Mouse (Mus musculus): ENCODE results near the gene Npr2. TPM values are rescaled to one million over a fixed set of nuclear protein-coding genes. Genes with fewer than 3 reads are reported as not detected.

The Npr2 gene
- total and polyA plus RNA-seq, 3 experiments, result 0.27 to 2.3 TPM; not detected in 1

GRCm38 (mm10) chr4:43636751-43637150, 5.0 kb downstream of the Npr2 start:
- DNase-seq (ENCODE audit: low read depth, low spot score), result no peak
- Histone ChIP-seq H3K79me2 (ENCODE audit: control insufficient read depth, insufficient read depth, low read length, poor library complexity) (no peaks in the 10 kb centered on the region), H3K9me3 (replicated peaks; ENCODE audit: insufficient read depth, low read length) (no peaks in the 10 kb centered on the region), H3K27me3 (ENCODE audit: control insufficient read depth in 1 of 2, insufficient read depth in 2 of 2, low read length in 2 of 2) (peaks cover 2 to 3% of the 10 kb centered on the region in 2 experiments; a peak in 3 of 4 replicates), H3K4me1 (ENCODE audit: control insufficient read depth in 1 of 2, insufficient read depth in 2 of 2, low read length in 2 of 2) (no peaks in the 10 kb centered on the region), H3K36me3 (ENCODE audit: control insufficient read depth in 1 of 2, insufficient read depth in 2 of 2, low read length in 2 of 2) (no peaks in the 10 kb centered on the region), H3K27ac (ENCODE audit: control insufficient read depth, low read depth, low read length) (no peak overlapping the region), H3K9ac (ENCODE audit: control insufficient read depth, low read depth, low read length, poor library complexity, severe bottlenecking) (no peak overlapping the region), H3K4me3 (ENCODE audit: control insufficient read depth in 1 of 2, insufficient read depth in 1 of 2, low read depth in 2 of 2, low read length in 2 of 2) (no peak overlapping the region)
- TF ChIP-seq POLR2AphosphoS2 (IDR thresholded peaks at IDR 0.05; ENCODE audit: low read length), result no peak
- TF ChIP-seq MAX (IDR thresholded peaks at IDR 0.05; ENCODE audit: low read length), result no peak
- TF ChIP-seq NELFE (IDR thresholded peaks at IDR 0.05; ENCODE audit: low read depth, low read length), result no peak
- TF ChIP-seq POLR2AphosphoS5 (IDR thresholded peaks at IDR 0.05; ENCODE audit: borderline replicate concordance, low read depth, low read length), result no peak

- H3K36me3 ChIP-seq (ENCODE audit: control insufficient read depth in 1 of 2, insufficient read depth in 2 of 2, low read length in 2 of 2), result no peaks in the 10 kb centered on the region
- no peaks in the 10 kb centered on the region for H3K9me3 ChIP-seq (replicated peaks; ENCODE audit: insufficient read depth, low read length)
- no peak overlapping the region for H3K4me3 ChIP-seq (ENCODE audit: control insufficient read depth in 1 of 2, insufficient read depth in 1 of 2, low read depth in 2 of 2, low read length in 2 of 2)
- no peak overlapping the region for H3K27ac ChIP-seq (ENCODE audit: control insufficient read depth, low read depth, low read length)
- no peaks in the 10 kb centered on the region for H3K4me1 ChIP-seq (ENCODE audit: control insufficient read depth in 1 of 2, insufficient read depth in 2 of 2, low read length in 2 of 2)
- H3K79me2 ChIP-seq (ENCODE audit: control insufficient read depth, insufficient read depth, low read length, poor library complexity), result no peaks in the 10 kb centered on the region
- TF ChIP-seq E2F4 (IDR thresholded peaks at IDR 0.05; ENCODE audit: borderline replicate concordance, low read depth, low read length), result no peak
- no peak for TF ChIP-seq ZNF384 (IDR thresholded peaks at IDR 0.05; ENCODE audit: low read depth, low read length)
- no peak for TF ChIP-seq ZKSCAN1 (IDR thresholded peaks at IDR 0.05; ENCODE audit: low read depth, low read length)
- no peak for TF ChIP-seq SIN3A (IDR thresholded peaks at IDR 0.05; ENCODE audit: low read length)
- no peak for TF ChIP-seq POLR2AphosphoS5 (IDR thresholded peaks at IDR 0.05; ENCODE audit: borderline replicate concordance, low read depth, low read length)
- H3K9ac ChIP-seq (ENCODE audit: control insufficient read depth, low read depth, low read length, poor library complexity, severe bottlenecking), result no peak overlapping the region
- no peak for DNase-seq (ENCODE audit: low read depth, low spot score)
- H3K27me3 ChIP-seq (ENCODE audit: control insufficient read depth in 1 of 2, insufficient read depth in 2 of 2, low read length in 2 of 2), result no peaks in the 10 kb centered on the region; a peak in 2 of 4 replicates
Measured at GRCm38 (mm10) chr4:43640076-43640475, 8.3 kb downstream of the Npr2 start.

DNA sequence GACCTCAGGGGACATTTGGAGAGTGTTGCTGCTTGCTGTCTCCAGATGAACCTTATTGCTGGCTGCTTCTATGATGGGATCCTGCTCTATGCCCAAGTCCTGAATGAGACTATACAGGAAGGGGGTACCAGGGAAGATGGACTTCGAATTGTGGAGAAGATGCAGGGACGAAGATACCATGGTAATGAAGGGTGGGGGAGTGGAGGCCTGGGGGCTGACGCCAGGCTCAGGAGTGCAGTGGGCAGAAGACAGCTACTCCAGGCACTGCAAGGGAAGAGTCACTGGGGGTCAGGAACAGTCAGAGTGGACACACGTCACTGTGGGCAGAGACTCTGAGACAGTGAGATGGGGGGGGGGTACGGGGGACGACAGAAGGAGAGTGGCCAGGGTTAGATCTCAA, 8.8 kb downstream of the Npr2 start:
- Histone ChIP-seq H3K4me3 (ENCODE audit: control insufficient read depth in 1 of 2, insufficient read depth in 1 of 2, low read depth in 2 of 2, low read length in 2 of 2) (no peak overlapping the region), H3K27ac (ENCODE audit: control insufficient read depth, low read depth, low read length) (no peak overlapping the region), H3K36me3 (ENCODE audit: control insufficient read depth in 1 of 2, insufficient read depth in 2 of 2, low read length in 2 of 2) (no peaks in the 10 kb centered on the region), H3K79me2 (ENCODE audit: control insufficient read depth, insufficient read depth, low read length, poor library complexity) (no peaks in the 10 kb centered on the region), H3K27me3 (ENCODE audit: control insufficient read depth in 1 of 2, insufficient read depth in 2 of 2, low read length in 2 of 2) (no peaks in the 10 kb centered on the region; a peak in 2 of 4 replicates), H3K9me3 (replicated peaks; ENCODE audit: insufficient read depth, low read length) (no peaks in the 10 kb centered on the region), H3K9ac (ENCODE audit: control insufficient read depth, low read depth, low read length, poor library complexity, severe bottlenecking) (no peak overlapping the region), H3K4me1 (ENCODE audit: control insufficient read depth in 1 of 2, insufficient read depth in 2 of 2, low read length in 2 of 2) (no peaks in the 10 kb centered on the region)
- TF ChIP-seq HCFC1 (IDR thresholded peaks at IDR 0.05; ENCODE audit: low read depth, low read length) (no peak), MAX (IDR thresholded peaks at IDR 0.05; ENCODE audit: low read length) (no peak), TBP (IDR thresholded peaks at IDR 0.05; ENCODE audit: low read depth, low read length) (no peak), SMC3 (IDR thresholded peaks at IDR 0.05; ENCODE audit: low read depth, low read length) (no peak), USF2 (IDR thresholded peaks at IDR 0.05; ENCODE audit: borderline replicate concordance in 1 of 2, insufficient read depth in 1 of 2, low read depth in 1 of 2, low read length in 2 of 2) (no peak), POLR2AphosphoS2 (IDR thresholded peaks at IDR 0.05; ENCODE audit: low read length) (no peak), ZMIZ1 (IDR thresholded peaks at IDR 0.05; ENCODE audit: low read depth, low read length) (no peak), RCOR1 (IDR thresholded peaks at IDR 0.05; ENCODE audit: low read depth, low read length) (no peak), GABPA (IDR thresholded peaks at IDR 0.05; ENCODE audit: low read depth, low read length) (no peak), NRF1 (IDR thresholded peaks at IDR 0.05; ENCODE audit: insufficient read depth, low read depth, low read length, poor library complexity, severe bottlenecking) (no peak), GATA1 (IDR thresholded peaks at IDR 0.05; ENCODE audit: low read depth, low read length) (no peak), E2F4 (IDR thresholded peaks at IDR 0.05; ENCODE audit: borderline replicate concordance, low read depth, low read length) (no peak), MXI1 (IDR thresholded peaks at IDR 0.05; ENCODE audit: low read depth, low read length) (no peak), KAT2A (conservative IDR thresholded peaks at IDR 0.05; ENCODE audit: low read depth, low read length) (no peak)
- no peak for DNase-seq (ENCODE audit: low read depth, low spot score)
